Mouse (Mus musculus) gastrocnemius, postnatal 14 days (tissue): ENCODE measurements at regions not wholly inside any gene's neighbourhood (a gene's known extent, or its start where the extent isn't known, plus 50 kb on each side); places are given as distances from the start of the nearest gene placed in this dataset.
A peak's percentile ranks its signal among the peaks of the same experiment; 100 is the strongest.
"Not testable (repeated sequence)": the region's sequence is repeated elsewhere in the genome, so short reads cannot be mapped to it uniquely, and the experiment has no call there.

Source experiments
- DNase-seq: peaks from one replicate; pipeline ENCODE4 v3.0.0; 2021; ENCODE audit warnings: mixed read lengths
- intact Hi-C: fragments of 180-260 bp; cut with DNase I; formaldehyde crosslinking; loops from one replicate; pipeline ENCODE4 v1.15.1; 2025; ENCODE audit warnings: low total_unique reads

- DNase-seq = no peak
- intact Hi-C loops = no loop called here
These were observed 142.0 kb upstream of the Cntnap4 start for GRCm38 (mm10) chr8:112427721-112428389.

DNA sequence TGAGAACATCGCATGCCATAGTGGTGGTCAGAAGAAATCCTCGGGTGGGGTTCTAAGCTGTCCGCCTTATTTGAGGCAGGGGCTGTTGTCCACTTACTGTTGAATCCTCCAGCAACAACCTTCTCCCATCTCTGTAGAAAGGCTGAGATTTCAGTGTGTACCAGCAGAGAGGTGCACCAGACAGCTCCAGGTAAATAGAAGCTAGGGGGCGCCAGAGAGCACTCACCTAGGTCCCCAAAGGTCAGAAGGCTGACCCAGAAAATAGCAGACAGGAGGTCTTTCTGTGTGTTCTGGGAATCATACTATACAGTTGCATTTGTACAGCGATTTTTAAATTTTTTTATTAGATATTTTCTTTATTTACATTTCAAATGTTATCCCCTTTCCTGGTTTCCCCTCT lies 157.9 kb upstream of the Cntnap4 start:
- intact Hi-C loops = no loop called here
- DNase-seq = no peak

DNA sequence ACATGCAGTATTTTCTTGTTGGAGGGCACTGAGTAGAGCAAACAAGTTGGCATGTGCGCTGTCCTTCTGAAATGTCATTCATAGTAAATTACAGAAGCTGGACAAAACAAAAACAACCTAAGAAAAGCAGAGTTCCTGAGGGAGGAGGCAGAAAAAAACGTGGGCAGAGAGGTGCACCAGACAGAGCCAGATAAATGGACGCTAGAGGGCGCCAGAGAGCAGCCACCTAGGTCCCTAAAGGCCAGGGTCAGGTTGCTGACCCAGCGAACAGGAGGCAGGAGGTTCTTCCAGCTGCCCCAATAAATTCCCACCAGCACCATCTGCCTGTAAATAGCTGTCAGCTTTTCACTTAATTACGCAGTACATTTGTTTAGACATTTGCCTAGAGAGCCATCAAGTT lies 158.6 kb upstream of the Cntnap4 start:
- intact Hi-C loops = no loop called here
- peak; percentile 20 for DNase-seq

DNA sequence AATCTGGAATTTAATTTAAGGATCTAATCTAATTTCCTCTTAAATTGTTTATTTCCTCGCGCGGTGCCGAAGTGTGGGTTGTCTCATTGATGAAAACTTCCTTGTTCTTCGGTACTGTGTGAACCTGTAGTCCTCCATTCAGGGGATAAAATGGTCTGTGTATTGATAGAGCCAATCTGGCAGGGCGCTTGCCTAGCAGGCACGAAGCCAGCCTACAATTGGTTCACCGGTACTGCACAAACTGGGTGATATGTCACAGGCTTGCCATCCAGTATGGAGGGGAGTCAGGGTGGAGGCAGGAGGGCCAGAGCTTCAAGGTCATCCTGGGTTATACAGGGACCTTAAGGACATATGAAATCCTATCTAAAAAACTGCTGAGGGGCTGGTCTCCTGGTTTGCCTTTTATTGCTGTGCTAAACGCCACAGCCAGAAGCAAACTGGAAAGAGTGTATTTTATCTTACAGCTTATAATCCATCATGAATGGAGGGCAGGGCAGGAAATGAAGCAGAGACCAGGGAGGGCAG lies 161.6 kb upstream of the Cntnap4 start:
- DNase-seq = no peak
- intact Hi-C loops = no loop called here

DNA sequence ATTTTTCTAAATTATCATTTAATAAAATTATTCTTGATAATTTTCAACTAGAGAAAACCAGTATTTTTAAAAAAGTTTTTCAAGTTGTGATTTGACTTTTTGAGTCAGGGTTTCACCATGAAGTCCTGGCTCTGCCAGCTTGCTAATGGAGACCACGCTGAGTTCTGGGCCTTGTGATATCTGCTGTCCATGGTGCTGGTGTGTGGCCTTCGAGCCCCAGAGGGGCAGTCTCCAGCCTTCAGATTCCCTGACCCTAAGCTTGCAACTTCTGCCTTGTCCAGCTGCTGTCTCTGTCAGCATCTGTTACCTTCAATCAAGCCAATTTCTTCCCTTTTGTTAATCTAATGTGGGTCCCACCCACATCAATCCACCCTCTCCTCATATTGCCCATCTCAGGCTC lies 165.8 kb upstream of the Cntnap4 start:
- intact Hi-C loops = no loop called here
- DNase-seq = no peak

- no peak for DNase-seq
- intact Hi-C loops = no loop called here
These were observed 172.4 kb upstream of the Cntnap4 start for GRCm38 (mm10) chr8:112397438-112397837.

DNA sequence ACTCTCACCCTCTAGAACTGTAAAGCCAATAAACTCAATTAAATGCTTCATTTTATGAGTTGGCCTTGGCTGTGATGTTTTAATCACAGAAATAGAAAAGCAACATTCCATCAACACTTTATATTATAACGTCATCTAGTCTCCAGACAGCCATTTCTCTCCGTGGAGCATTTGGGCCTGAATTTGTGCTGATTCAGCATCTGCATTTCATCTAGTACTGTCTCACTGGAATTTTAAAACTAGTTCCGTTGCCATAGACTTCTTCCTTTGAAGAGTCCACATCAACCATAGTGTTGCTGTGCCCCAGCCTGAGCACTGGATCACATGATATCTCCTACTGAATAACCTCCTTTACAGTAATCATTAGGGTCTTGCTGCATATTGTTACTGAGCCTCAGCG lies 179.7 kb upstream of the Cntnap4 start:
- intact Hi-C loops = no loop called here
- no peak for DNase-seq

GRCm38 (mm10) chr8:112348323-112348722 lies 221.5 kb upstream of the Cntnap4 start:
- intact Hi-C loops = no loop called here
- no peak for DNase-seq

DNA sequence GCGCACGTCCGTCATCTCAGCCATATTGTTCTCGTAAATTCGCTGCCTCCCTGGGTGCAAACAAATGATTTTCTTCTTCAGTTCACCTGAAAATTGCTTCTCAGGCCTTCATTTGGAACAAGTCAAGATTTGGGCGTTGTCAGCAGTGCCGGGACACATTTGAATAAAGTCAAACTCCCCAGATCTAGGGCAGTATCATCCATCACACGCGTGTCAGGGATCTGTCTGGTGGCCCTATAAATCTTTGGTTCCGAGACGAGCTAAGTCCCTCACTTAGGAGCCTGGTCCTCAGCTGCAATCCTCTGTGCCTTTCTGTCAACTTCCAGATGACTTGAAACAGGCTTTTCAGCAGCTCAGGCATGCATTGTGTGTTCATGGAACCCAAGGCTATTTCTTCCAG lies 236.7 kb upstream of the Cntnap4 start:
- no peak for DNase-seq
- intact Hi-C loops = no loop called here

GRCm38 (mm10) chr8:112332021-112332420 lies 237.8 kb upstream of the Cntnap4 start:
- DNase-seq = no peak
- intact Hi-C loops = no loop called here

DNA sequence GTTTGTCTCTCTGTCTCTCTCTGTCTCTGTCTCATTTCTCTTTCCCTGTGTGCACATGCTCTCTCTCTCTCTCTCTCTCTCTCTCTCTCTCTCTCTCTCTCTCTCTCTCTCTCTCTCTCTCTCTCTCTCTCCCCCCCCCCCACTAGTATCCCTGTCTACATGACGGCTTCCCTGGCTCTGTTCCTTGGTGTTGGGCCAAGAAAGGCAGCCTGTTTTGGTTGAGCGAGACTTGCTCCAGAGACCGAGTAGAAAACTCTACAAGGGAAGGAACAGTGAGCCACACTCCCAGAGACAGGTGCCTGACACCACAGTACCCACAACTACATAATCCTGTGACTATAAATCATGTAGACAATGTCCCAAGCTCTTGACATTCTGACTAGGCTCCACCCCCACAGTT lies 260.0 kb upstream of the Cntnap4 start:
- intact Hi-C loops = no loop called here
- DNase-seq = no peak

- DNase-seq = no peak
- intact Hi-C loops = no loop called here
These were observed 261.5 kb upstream of the Cntnap4 start for GRCm38 (mm10) chr8:112308354-112308753.

DNA sequence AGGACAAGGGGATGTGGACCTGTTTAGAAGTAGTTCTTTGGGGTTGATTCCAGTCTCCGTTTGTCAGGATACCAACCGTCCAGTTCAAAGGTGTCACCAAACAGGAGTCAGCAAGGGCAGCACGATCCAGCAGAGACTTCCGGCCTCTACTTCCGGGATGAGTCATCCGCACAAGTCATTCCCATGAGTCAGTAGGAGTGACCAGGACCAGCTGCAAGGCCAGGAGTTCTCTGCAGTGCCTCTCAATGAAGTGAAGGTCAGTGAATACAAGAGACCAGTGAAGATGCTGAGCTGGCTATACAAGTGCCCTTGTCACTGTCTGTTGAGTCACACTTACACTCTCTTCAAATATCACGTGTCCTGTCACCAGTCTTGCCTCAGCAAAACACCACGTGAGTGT lies 272.8 kb upstream of the Cntnap4 start:
- no peak for DNase-seq
- intact Hi-C loops = no loop called here

- intact Hi-C loops = no loop called here
These were observed 268.5 kb upstream of the Gm6793 start for GRCm38 (mm10) chr8:112283316-112283715.

DNA sequence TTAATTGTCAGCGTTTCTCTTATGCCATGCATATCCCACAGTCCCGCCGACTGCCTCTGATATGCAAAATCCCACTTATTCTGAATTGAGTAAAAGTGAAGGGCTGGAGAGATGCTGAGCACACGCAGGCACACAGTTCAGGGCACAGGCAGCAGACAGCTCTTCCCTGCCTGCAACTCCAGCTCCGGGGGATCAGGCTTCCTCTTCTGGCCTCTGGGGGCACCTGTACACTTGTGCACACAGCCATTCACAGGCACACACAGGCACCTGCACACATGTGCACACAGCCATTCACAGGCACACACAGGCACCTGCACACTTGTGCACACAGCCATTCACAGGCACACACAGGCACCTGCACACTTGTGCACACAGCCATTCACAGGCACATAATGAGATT lies 254.8 kb upstream of the Gm6793 start:
- intact Hi-C loops = no loop called here
- no peak for DNase-seq

More at GRCm38 (mm10) chr8:112283316-112283715, 268.5 kb upstream of the Gm6793 start:
- no peak for DNase-seq

- intact Hi-C loops = no loop called here
- no peak for DNase-seq
These were observed 254.4 kb upstream of the Gm6793 start for GRCm38 (mm10) chr8:112269214-112269566.

DNA sequence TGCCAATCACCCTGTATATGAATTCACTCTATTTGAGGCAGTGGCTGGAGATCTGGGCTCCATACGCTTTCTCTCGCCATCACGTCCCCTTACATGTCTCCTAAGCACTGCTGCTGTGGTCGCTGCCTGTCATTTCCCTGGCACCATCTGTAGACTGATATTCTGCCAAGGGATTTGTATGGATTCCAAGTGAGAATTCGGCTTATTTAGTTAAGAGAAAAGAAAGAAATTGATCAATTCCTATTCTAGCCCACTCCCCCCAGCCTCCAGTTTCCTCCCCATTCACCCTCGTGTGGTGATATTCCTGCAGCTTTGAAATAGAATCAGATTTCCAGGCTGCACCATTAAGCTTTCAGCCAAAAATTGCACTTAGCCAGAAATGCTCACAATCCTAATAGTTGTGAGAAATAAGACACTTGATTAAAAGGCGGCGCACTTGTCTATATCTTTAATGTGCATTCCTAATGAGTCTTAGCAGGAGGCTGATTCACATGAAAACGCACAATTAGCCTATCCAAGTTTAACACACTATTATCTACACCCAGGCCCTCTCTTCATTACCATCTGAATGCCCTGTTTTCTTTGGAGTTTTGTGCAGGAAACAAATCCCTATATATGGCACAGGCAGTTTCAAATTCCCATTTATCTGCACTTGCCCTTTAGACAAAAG lies 253.8 kb upstream of the Gm6793 start:
- DNase-seq = no peak
- intact Hi-C loops = no loop called here

GRCm38 (mm10) chr8:112257922-112258475 lies 243.2 kb upstream of the Gm6793 start:
- intact Hi-C loops = no loop called here
- DNase-seq = no peak

DNA sequence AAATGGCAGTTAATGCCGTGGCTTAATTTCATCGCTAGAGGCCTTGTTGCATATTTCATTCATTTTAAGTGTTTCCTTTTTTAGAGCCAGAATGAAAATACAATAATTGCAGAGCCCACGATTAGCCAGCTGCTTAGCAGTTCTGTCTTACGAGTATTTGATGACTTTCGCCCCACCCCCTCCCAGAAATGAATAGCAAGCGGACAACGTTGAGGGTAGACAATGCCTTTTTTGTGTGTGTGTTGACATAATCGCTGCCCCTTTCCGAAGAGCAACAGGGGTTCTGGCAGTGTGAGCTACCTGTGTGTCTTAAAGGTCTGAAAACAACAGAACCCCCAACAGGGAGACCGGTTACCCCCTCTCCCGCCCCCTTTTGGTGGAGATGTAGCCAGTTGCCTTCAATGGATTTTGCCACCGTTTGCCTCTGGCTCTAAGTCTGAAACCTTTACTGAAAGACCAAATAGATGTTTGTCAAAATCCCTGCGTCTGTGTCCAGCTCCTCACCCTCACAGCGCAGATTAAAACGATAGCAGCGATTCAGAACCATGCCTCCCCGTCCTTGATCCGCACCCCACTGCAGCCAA lies 242.6 kb upstream of the Gm6793 start:
- intact Hi-C loops = no loop called here
- DNase-seq = no peak

DNA sequence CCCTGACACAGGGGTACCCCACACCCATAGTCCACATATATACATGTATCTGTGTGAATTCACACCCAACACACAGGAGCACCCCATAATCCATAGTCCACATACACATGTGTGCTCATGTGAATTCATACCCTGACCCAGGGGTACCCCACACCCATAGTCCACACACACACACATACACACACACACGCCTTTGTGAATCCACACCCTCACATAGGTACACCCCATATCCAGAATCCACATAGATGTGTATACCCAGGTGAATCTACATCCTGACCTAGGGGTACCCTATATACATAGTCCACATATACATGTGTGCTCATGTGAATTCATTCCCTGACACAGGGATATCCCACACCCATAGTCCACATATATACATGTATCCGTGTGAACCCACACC lies 231.8 kb upstream of the Gm6793 start:
- intact Hi-C loops, DNase-seq: not testable (repeated sequence)

- no peak for DNase-seq
- intact Hi-C loops = no loop called here
These were observed 223.8 kb upstream of the Gm6793 start for GRCm38 (mm10) chr8:112238681-112239080.
